Mouse (Mus musculus): Measurements from ENCODE around the gene Cd44. TPM values are rescaled to one million over a fixed set of nuclear protein-coding genes. Genes with fewer than 3 reads are reported as not detected.
A peak's percentile ranks its signal among the peaks of the same experiment; 100 is the strongest.

Gene Cd44
- polyA plus RNA-seq, 1 experiment from 2014 or later, result 3.3 TPM

GRCm38 (mm10) chr2:102850026-102850425 is 51.4 kb downstream of the Cd44 start:
- Histone ChIP-seq H3K4me2 (no peak overlapping the region), H3K4me1 (replicated peaks) (no peaks in the 10 kb centered on the region), H3K27me3 (no peaks in the 10 kb centered on the region), H3K9ac (replicated peaks) (no peak overlapping the region), H3K36me3 (no peaks in the 10 kb centered on the region), H3K4me3 (replicated peaks) (no peak overlapping the region), H3K27ac (no peak overlapping the region), H3K9me3 (no peaks in the 10 kb centered on the region)
- no peak for ATAC-seq (ENCODE audit: insufficient number of reproducible peaks, insufficient read depth, low FRiP score, low TSS enrichment, low read depth)

GRCm38 (mm10) chr2:102848811-102849433 is 52.5 kb downstream of the Cd44 start:
- H3K4me3 ChIP-seq (replicated peaks), result no peak overlapping the region
- no peaks in the 10 kb centered on the region for H3K36me3 ChIP-seq
- no peak overlapping the region for H3K4me2 ChIP-seq
- ATAC-seq (ENCODE audit: insufficient number of reproducible peaks, insufficient read depth, low FRiP score, low TSS enrichment, low read depth), result no peak
- H3K4me1 ChIP-seq (replicated peaks), result no peaks in the 10 kb centered on the region
- WGBS, result 87% methylated on average over 5 of the region's 5 CpGs
- H3K9me3 ChIP-seq, result no peaks in the 10 kb centered on the region
- no peak overlapping the region for H3K9ac ChIP-seq (replicated peaks)
- no peak overlapping the region for H3K27ac ChIP-seq
- no peaks in the 10 kb centered on the region for H3K27me3 ChIP-seq

GRCm38 (mm10) chr2:102841231-102841630 is 60.2 kb downstream of the Cd44 start:
- no peaks in the 10 kb centered on the region for H3K4me1 ChIP-seq (replicated peaks)
- H3K36me3 ChIP-seq, result no peaks in the 10 kb centered on the region
- no peak for ATAC-seq (ENCODE audit: insufficient number of reproducible peaks, insufficient read depth, low FRiP score, low TSS enrichment, low read depth)
- no peaks in the 10 kb centered on the region for H3K9me3 ChIP-seq
- H3K27ac ChIP-seq, result no peak overlapping the region
- no peak overlapping the region for H3K4me3 ChIP-seq (replicated peaks)
- H3K4me2 ChIP-seq, result no peak overlapping the region
- H3K9ac ChIP-seq (replicated peaks), result no peak overlapping the region
- no peaks in the 10 kb centered on the region for H3K27me3 ChIP-seq

GRCm38 (mm10) chr2:102838179-102838578 is 63.3 kb downstream of the Cd44 start:
- Histone ChIP-seq H3K4me3 (replicated peaks) (no peak overlapping the region), H3K4me2 (no peak overlapping the region), H3K27ac (no peak overlapping the region), H3K4me1 (replicated peaks) (no peaks in the 10 kb centered on the region), H3K9me3 (no peaks in the 10 kb centered on the region), H3K9ac (replicated peaks) (no peak overlapping the region), H3K36me3 (no peaks in the 10 kb centered on the region), H3K27me3 (no peaks in the 10 kb centered on the region)
- WGBS, result 92% methylated on average over 7 of the region's 7 CpGs
- no peak for ATAC-seq (ENCODE audit: insufficient number of reproducible peaks, insufficient read depth, low FRiP score, low TSS enrichment, low read depth)

- no peaks in the 10 kb centered on the region for H3K36me3 ChIP-seq
- no peak overlapping the region for H3K4me3 ChIP-seq (replicated peaks)
- no peaks in the 10 kb centered on the region for H3K27me3 ChIP-seq
- ATAC-seq (ENCODE audit: insufficient number of reproducible peaks, insufficient read depth, low FRiP score, low TSS enrichment, low read depth), result no peak
- no peak overlapping the region for H3K27ac ChIP-seq
- no peak overlapping the region for H3K4me2 ChIP-seq
- no peaks in the 10 kb centered on the region for H3K4me1 ChIP-seq (replicated peaks)
- H3K9ac ChIP-seq (replicated peaks), result no peak overlapping the region
- no peaks in the 10 kb centered on the region for H3K9me3 ChIP-seq
These were observed 69.9 kb downstream of the Cd44 start for GRCm38 (mm10) chr2:102831547-102831946.

GRCm38 (mm10) chr2:102829201-102829600 is 72.3 kb downstream of the Cd44 start:
- no peak overlapping the region for H3K4me3 ChIP-seq (replicated peaks)
- H3K4me1 ChIP-seq (replicated peaks), result no peaks in the 10 kb centered on the region
- H3K9ac ChIP-seq (replicated peaks), result no peak overlapping the region
- 91% methylated on average over 3 of the region's 3 CpGs for WGBS
- H3K27me3 ChIP-seq, result no peaks in the 10 kb centered on the region
- ATAC-seq (ENCODE audit: insufficient number of reproducible peaks, insufficient read depth, low FRiP score, low TSS enrichment, low read depth), result 0 out of 2 replicates have a peak, but pooled peaks have one; percentile 68
- H3K9me3 ChIP-seq, result no peaks in the 10 kb centered on the region
- H3K27ac ChIP-seq, result no peak overlapping the region
- H3K4me2 ChIP-seq, result no peak overlapping the region
- H3K36me3 ChIP-seq, result no peaks in the 10 kb centered on the region

- ATAC-seq (ENCODE audit: insufficient number of reproducible peaks, insufficient read depth, low FRiP score, low TSS enrichment, low read depth), result no peak
- no peaks in the 10 kb centered on the region for H3K27me3 ChIP-seq
- H3K4me3 ChIP-seq (replicated peaks), result no peak overlapping the region
- H3K9ac ChIP-seq (replicated peaks), result no peak overlapping the region
- no peaks in the 10 kb centered on the region for H3K9me3 ChIP-seq
- no peaks in the 10 kb centered on the region for H3K4me1 ChIP-seq (replicated peaks)
- 66% methylated on average over 7 of the region's 7 CpGs for WGBS
- H3K36me3 ChIP-seq, result no peaks in the 10 kb centered on the region
- no peak overlapping the region for H3K27ac ChIP-seq
- H3K4me2 ChIP-seq, result no peak overlapping the region
These were observed 73.1 kb downstream of the Cd44 start for GRCm38 (mm10) chr2:102828381-102828780.

- Histone ChIP-seq H3K4me3 (replicated peaks) (no peak overlapping the region), H3K27ac (no peak overlapping the region), H3K4me2 (no peak overlapping the region), H3K36me3 (no peaks in the 10 kb centered on the region), H3K9ac (replicated peaks) (no peak overlapping the region), H3K27me3 (no peaks in the 10 kb centered on the region), H3K9me3 (no peaks in the 10 kb centered on the region), H3K4me1 (replicated peaks) (no peaks in the 10 kb centered on the region)
- no peak for ATAC-seq (ENCODE audit: insufficient number of reproducible peaks, insufficient read depth, low FRiP score, low TSS enrichment, low read depth)
- 70% methylated on average over 1 of the region's 1 CpGs for WGBS
These were observed 73.6 kb downstream of the Cd44 start for GRCm38 (mm10) chr2:102827841-102828240.

- H3K4me2 ChIP-seq, result no peak overlapping the region
- no peaks in the 10 kb centered on the region for H3K36me3 ChIP-seq
- H3K27ac ChIP-seq, result no peak overlapping the region
- H3K9ac ChIP-seq (replicated peaks), result no peak overlapping the region
- ATAC-seq (ENCODE audit: insufficient number of reproducible peaks, insufficient read depth, low FRiP score, low TSS enrichment, low read depth), result no peak
- no peak overlapping the region for H3K4me3 ChIP-seq (replicated peaks)
- 0 out of 2 replicates have a peak, but pooled peaks cover under 1% of the 10 kb centered on the region for H3K4me1 ChIP-seq (replicated peaks)
- no peaks in the 10 kb centered on the region for H3K9me3 ChIP-seq
- H3K27me3 ChIP-seq, result no peaks in the 10 kb centered on the region
- 90% methylated on average over 9 of the region's 9 CpGs for WGBS
These were observed 75.4 kb downstream of the Cd44 start for GRCm38 (mm10) chr2:102825961-102826633.

- Histone ChIP-seq H3K36me3 (no peaks in the 10 kb centered on the region), H3K9ac (replicated peaks) (no peak overlapping the region), H3K4me2 (no peak overlapping the region), H3K9me3 (no peaks in the 10 kb centered on the region), H3K27me3 (no peaks in the 10 kb centered on the region), H3K27ac (no peak overlapping the region), H3K4me1 (replicated peaks) (peaks cover 16% of the 10 kb centered on the region), H3K4me3 (replicated peaks) (no peak overlapping the region)
- ATAC-seq (ENCODE audit: insufficient number of reproducible peaks, insufficient read depth, low FRiP score, low TSS enrichment, low read depth), result no peak
- 85% methylated on average over 6 of the region's 6 CpGs for WGBS
These were observed 79.4 kb downstream of the Cd44 start for GRCm38 (mm10) chr2:102822036-102822435.

- no peaks in the 10 kb centered on the region for H3K9me3 ChIP-seq
- H3K27ac ChIP-seq, result peak overlapping the region; percentile 54; the same call in 1 of the 2 replicates
- no peak overlapping the region for H3K4me3 ChIP-seq (replicated peaks)
- peaks cover 16% of the 10 kb centered on the region for H3K4me1 ChIP-seq (replicated peaks)
- H3K9ac ChIP-seq (replicated peaks), result no peak overlapping the region
- no peak overlapping the region for H3K4me2 ChIP-seq
- H3K27me3 ChIP-seq, result no peaks in the 10 kb centered on the region
- ATAC-seq (ENCODE audit: insufficient number of reproducible peaks, insufficient read depth, low FRiP score, low TSS enrichment, low read depth), result no peak; the same call in 1 of the 2 replicates
- H3K36me3 ChIP-seq, result no peaks in the 10 kb centered on the region
- 70% methylated on average over 8 of the region's 8 CpGs for WGBS
These were observed 80.7 kb downstream of the Cd44 start for GRCm38 (mm10) chr2:102820790-102821189.

- Histone ChIP-seq H3K4me1 (replicated peaks) (peaks cover 16% of the 10 kb centered on the region), H3K9me3 (no peaks in the 10 kb centered on the region), H3K27ac (peak overlapping the region; percentile 54; the same call in 1 of the 2 replicates), H3K36me3 (no peaks in the 10 kb centered on the region), H3K4me2 (no peak overlapping the region), H3K4me3 (replicated peaks) (no peak overlapping the region), H3K9ac (replicated peaks) (no peak overlapping the region), H3K27me3 (no peaks in the 10 kb centered on the region)
- 14% methylated on average over 5 of the region's 5 CpGs for WGBS
- peak; percentile 78 for ATAC-seq (ENCODE audit: insufficient number of reproducible peaks, insufficient read depth, low FRiP score, low TSS enrichment, low read depth)
These were observed 81.2 kb downstream of the Cd44 start for GRCm38 (mm10) chr2:102820225-102820711.
